Mouse (Mus musculus): ENCODE data around the gene Dqx1. TPM values are rescaled to one million over a fixed set of nuclear protein-coding genes. Genes with fewer than 3 reads are reported as not detected.

The Dqx1 gene
- polyA plus RNA-seq, 1 experiment: 0.84 TPM

DNA sequence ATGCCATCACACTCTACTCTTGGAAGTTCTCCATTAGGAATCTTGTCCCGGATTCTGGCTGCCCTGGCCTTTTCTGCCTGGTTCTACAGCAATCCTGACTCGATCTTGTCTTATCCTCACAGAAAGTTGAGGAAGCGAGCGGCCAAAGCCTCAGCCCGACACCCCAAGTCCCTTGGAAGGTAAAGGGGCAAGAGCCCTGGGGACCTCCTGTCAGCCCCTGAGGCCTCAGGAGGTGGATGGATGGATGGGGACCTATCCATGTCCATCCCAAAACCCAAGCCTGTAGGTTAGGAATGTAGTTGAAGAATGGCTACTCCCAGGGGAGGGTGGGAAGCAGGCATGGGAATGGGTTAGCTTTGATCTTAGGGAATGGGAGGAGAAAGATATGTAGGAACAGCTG, 13.7 kb upstream of the Dqx1 start:
- Histone ChIP-seq H3K27me3 (ENCODE audit: control insufficient read depth, insufficient read depth, low read length) (no peaks in the 10 kb centered on the region), H3K4me1 (ENCODE audit: control insufficient read depth, insufficient read depth, low read length) (peaks cover 3% of the 10 kb centered on the region), H3K27ac (ENCODE audit: control insufficient read depth, insufficient read depth, low read depth, low read length) (no peak overlapping the region; the same call in 1 of the 2 replicates), H3K4me3 (ENCODE audit: control insufficient read depth, low read depth, low read length) (no peak overlapping the region), H3K36me3 (ENCODE audit: control insufficient read depth, insufficient read depth, low read length) (no peaks in the 10 kb centered on the region)
- TF ChIP-seq POLR2A (IDR thresholded peaks at IDR 0.05; ENCODE audit: control insufficient read depth, low read depth, low read length) (no peak), CTCF (IDR thresholded peaks at IDR 0.05; ENCODE audit: control insufficient read depth, insufficient read depth, insufficient replicate concordance, low read depth, low read length) (no peak)

DNA sequence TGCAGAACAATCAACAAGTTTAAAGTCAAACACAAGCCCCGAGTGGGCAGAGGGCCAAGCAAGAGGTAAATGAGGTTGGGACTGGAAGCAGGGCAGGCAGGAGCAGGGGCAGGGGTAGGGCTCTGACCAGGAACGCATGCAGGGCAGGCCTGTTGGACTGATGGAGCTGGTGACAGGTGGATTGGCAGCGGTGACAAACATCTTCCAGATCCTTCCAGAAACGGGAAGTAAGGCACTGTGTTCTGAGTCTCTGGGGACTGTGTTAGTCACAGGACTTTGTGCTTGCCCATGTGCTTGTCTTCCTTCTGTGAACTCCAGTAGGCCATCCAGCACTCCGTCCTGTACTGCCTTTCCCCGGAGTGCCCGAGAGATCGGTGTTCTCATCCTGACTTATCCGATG, 12.9 kb upstream of the Dqx1 start:
- no peak overlapping the region for H3K4me3 ChIP-seq (ENCODE audit: control insufficient read depth, low read depth, low read length)
- peaks cover 3% of the 10 kb centered on the region for H3K4me1 ChIP-seq (ENCODE audit: control insufficient read depth, insufficient read depth, low read length)
- no peak overlapping the region for H3K27ac ChIP-seq (ENCODE audit: control insufficient read depth, insufficient read depth, low read depth, low read length)
- H3K27me3 ChIP-seq (ENCODE audit: control insufficient read depth, insufficient read depth, low read length): no peaks in the 10 kb centered on the region
- TF ChIP-seq POLR2A (IDR thresholded peaks at IDR 0.05; ENCODE audit: control insufficient read depth, low read depth, low read length): no peak
- no peak for TF ChIP-seq CTCF (IDR thresholded peaks at IDR 0.05; ENCODE audit: control insufficient read depth, insufficient read depth, insufficient replicate concordance, low read depth, low read length)
- H3K36me3 ChIP-seq (ENCODE audit: control insufficient read depth, insufficient read depth, low read length): no peaks in the 10 kb centered on the region

DNA sequence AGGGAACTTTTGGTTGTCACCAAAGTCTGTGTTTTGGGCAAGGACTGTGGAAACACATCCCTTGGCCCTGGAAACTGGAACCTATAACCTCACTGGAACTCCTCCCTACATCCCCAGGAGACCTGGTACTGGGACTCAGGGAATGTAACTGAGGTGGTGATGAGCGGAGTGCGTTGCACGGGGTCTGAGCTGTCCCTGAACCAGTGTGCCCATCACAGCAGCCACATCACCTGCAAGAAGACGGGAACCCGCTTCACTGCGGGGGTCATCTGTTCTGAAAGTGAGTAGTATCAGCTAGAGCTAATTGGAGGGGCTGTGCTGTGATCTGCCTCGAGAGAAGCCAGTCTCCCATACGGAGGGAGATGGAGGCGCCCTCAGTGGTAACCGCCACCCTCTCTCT, 8.3 kb upstream of the Dqx1 start:
- TF ChIP-seq CTCF (IDR thresholded peaks at IDR 0.05; ENCODE audit: control insufficient read depth, insufficient read depth, insufficient replicate concordance, low read depth, low read length) (no peak), POLR2A (IDR thresholded peaks at IDR 0.05; ENCODE audit: control insufficient read depth, low read depth, low read length) (no peak)
- H3K4me3 ChIP-seq (ENCODE audit: control insufficient read depth, low read depth, low read length): no peak overlapping the region
- H3K4me1 ChIP-seq (ENCODE audit: control insufficient read depth, insufficient read depth, low read length): peaks cover 10% of the 10 kb centered on the region
- no peaks in the 10 kb centered on the region for H3K27me3 ChIP-seq (ENCODE audit: control insufficient read depth, insufficient read depth, low read length)
- no peak overlapping the region for H3K27ac ChIP-seq (ENCODE audit: control insufficient read depth, insufficient read depth, low read depth, low read length)
- no peaks in the 10 kb centered on the region for H3K36me3 ChIP-seq (ENCODE audit: control insufficient read depth, insufficient read depth, low read length)

DNA sequence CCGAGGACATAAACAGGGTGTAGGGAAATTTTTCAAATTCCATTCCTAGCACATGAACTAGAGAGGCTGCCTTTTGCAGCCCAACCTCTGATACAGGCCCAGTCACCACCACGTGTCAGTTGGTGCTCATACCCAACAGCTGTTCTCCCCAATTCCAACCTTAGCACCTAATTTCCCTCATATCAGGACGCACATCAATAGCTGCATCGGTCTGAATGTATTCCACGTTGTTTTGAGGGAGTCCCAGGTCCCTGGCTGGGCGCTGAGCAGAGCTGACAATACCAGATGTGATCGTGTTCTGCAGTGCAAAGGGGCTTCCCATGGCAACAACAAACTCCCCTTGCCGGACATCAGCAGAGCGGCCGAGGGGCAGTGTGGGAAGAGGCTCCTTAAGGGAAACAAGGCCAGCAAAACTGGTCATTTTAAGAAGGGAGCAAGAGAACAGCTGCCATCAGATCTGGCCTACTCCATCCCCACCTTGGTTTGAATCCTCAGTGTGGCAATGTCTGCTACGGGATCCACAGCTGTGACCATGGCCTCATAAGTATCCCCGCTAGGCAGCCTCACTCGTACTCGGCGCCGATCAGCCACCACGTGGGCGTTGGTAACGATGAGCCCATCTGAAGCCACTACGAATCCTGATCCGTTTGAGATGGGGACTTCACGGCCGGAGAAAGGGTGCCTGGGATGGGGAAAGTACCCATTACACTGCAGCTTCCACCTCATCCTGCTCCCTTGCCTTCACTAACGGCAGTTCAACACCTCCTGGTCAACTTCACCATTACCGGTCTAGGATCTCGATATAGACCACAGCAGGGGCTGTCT, 4.3 kb upstream of the Dqx1 start:
- peak overlapping the region; percentile 86 for H3K27ac ChIP-seq (ENCODE audit: control insufficient read depth, insufficient read depth, low read depth, low read length)
- TF ChIP-seq POLR2A (IDR thresholded peaks at IDR 0.05; ENCODE audit: control insufficient read depth, low read depth, low read length) (0 out of 2 replicates have a peak, but pooled peaks have one; percentile 15), CTCF (IDR thresholded peaks at IDR 0.05; ENCODE audit: control insufficient read depth, insufficient read depth, insufficient replicate concordance, low read depth, low read length) (no peak)
- H3K36me3 ChIP-seq (ENCODE audit: control insufficient read depth, insufficient read depth, low read length): no peaks in the 10 kb centered on the region

DNA sequence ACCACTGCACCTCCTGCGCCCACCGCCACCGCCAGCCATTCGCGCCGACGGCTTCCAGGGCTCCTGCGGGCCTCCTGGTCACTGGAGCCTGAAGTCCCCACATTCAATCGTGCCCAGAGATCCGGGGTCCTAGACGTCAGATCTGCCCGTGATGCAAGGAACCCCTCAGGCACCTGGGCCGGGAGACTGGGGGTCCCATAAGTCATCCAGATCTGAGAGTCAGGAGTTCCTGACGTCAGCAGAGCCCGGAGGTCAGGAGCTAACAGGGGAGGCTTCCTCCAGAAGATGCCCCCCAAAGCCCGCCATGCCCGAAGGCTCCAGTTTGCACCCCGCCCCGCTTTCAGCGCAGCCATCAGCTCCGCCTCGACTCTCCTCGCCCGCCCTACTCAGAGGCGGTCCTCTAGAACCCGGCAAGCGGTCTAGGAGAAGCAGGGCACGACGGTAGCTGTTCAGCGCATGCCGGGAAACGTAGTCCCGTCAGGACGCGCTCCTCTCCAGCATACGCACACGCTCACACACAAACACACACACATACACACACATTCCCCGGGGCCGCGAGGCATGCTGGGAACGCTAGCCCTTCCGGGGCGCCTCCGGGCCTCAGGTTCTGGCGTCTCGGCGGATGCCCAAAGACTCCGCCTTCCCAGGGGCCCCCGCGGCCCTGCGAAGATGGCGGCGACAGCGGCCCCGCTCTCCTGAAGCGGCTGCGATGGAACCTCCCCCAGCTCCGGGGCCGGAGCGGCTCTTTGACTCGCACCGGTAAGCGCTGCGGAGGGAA, 3.4 kb upstream of the Dqx1 start, which contains the start of gene Aup1:
Gene Aup1, plus strand, starts transcription at position 448 of the 778 bp plus-strand sequence.
- H3K27ac ChIP-seq (ENCODE audit: control insufficient read depth, insufficient read depth, low read depth, low read length): peak within 1 kb of the TSS; percentile 86
- TF ChIP-seq CTCF (IDR thresholded peaks at IDR 0.05; ENCODE audit: control insufficient read depth, insufficient read depth, insufficient replicate concordance, low read depth, low read length): no peak
- peak; percentile 69 for TF ChIP-seq POLR2A (IDR thresholded peaks at IDR 0.05; ENCODE audit: control insufficient read depth, low read depth, low read length)
- no peaks in the 10 kb centered on the region for H3K27me3 ChIP-seq (ENCODE audit: control insufficient read depth, insufficient read depth, low read length)
- H3K36me3 ChIP-seq (ENCODE audit: control insufficient read depth, insufficient read depth, low read length): no peaks in the 10 kb centered on the region
- peak within 1 kb of the TSS; percentile 87 for H3K4me3 ChIP-seq (ENCODE audit: control insufficient read depth, low read depth, low read length)
- H3K4me1 ChIP-seq (ENCODE audit: control insufficient read depth, insufficient read depth, low read length): peaks cover 12% of the 10 kb centered on the region

More for the DNA sequence above, 4.3 kb upstream of the Dqx1 start:
- Histone ChIP-seq H3K27me3 (ENCODE audit: control insufficient read depth, insufficient read depth, low read length) (no peaks in the 10 kb centered on the region), H3K4me3 (ENCODE audit: control insufficient read depth, low read depth, low read length) (peak overlapping the region; percentile 87), H3K4me1 (ENCODE audit: control insufficient read depth, insufficient read depth, low read length) (peaks cover 12% of the 10 kb centered on the region)

DNA sequence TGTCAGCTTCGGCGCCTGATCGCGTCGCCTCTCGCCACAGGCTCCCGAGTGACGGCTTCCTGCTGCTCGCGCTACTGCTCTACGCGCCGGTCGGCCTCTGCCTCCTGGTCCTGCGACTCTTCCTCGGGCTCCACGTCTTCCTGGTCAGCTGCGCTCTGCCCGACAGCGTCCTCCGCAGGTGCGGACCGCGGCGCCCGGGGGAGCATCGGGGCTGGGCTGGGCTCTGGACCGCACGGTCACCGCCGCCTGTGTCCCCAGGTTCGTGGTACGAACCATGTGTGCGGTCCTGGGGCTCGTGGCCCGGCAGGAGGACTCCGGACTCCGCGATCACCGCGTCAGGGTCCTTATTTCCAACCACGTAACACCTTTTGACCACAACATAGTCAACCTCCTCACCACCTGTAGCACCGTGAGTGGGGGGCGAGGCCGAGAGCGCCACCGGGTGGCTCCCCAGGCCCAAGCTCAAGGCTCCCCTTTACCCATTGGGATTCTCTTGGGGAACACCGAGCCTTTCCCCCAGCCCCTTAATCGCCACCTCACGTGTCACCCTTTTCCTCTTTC, 2.7 kb upstream of the Dqx1 start, which contains the start of gene Htra2:
Gene Htra2, minus strand, starts transcription at position 403 of the 561 bp plus-strand sequence.
- H3K27ac ChIP-seq (ENCODE audit: control insufficient read depth, insufficient read depth, low read depth, low read length): peak within 1 kb of the TSS; percentile 86
- H3K4me1 ChIP-seq (ENCODE audit: control insufficient read depth, insufficient read depth, low read length): peaks cover 12% of the 10 kb centered on the region
- H3K36me3 ChIP-seq (ENCODE audit: control insufficient read depth, insufficient read depth, low read length): no peaks in the 10 kb centered on the region
- H3K27me3 ChIP-seq (ENCODE audit: control insufficient read depth, insufficient read depth, low read length): no peaks in the 10 kb centered on the region
- peak within 1 kb of the TSS; percentile 87 for H3K4me3 ChIP-seq (ENCODE audit: control insufficient read depth, low read depth, low read length)
- TF ChIP-seq POLR2A (IDR thresholded peaks at IDR 0.05; ENCODE audit: control insufficient read depth, low read depth, low read length): no peak
- TF ChIP-seq CTCF (IDR thresholded peaks at IDR 0.05; ENCODE audit: control insufficient read depth, insufficient read depth, insufficient replicate concordance, low read depth, low read length): no peak

DNA sequence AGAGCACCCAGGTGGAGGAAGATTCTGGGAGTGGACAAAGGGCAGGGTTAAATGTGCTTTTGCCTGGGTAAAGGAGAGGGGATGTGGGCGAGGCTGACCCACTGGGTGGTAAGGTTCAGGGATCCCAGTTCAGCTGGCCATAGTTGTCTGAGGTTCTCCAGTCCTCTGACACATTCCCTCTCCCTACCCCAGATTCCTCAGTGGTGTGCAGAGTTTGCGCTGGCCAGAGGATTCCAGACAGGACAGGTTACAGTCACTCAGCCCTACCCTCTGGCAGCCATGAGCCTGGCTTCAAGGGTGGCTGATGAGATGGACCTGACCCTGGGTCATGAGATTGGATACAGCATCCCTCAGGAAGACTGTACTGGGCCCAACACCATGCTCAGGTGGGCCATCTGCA, 1.1 kb downstream of the Dqx1 start:
- Histone ChIP-seq H3K27ac (ENCODE audit: control insufficient read depth, insufficient read depth, low read depth, low read length) (no peak overlapping the region), H3K4me3 (ENCODE audit: control insufficient read depth, low read depth, low read length) (no peak overlapping the region), H3K36me3 (ENCODE audit: control insufficient read depth, insufficient read depth, low read length) (no peaks in the 10 kb centered on the region), H3K4me1 (ENCODE audit: control insufficient read depth, insufficient read depth, low read length) (peaks cover 5% of the 10 kb centered on the region), H3K27me3 (ENCODE audit: control insufficient read depth, insufficient read depth, low read length) (no peaks in the 10 kb centered on the region)
- TF ChIP-seq CTCF (IDR thresholded peaks at IDR 0.05; ENCODE audit: control insufficient read depth, insufficient read depth, insufficient replicate concordance, low read depth, low read length) (no peak), POLR2A (IDR thresholded peaks at IDR 0.05; ENCODE audit: control insufficient read depth, low read depth, low read length) (no peak)
